Mouse (Mus musculus) intestine, embryonic 14.5 days (tissue): Measurements from ENCODE around the gene Cnga1. TPM values are rescaled to one million over a fixed set of nuclear protein-coding genes. Genes with fewer than 3 reads are reported as not detected.
A peak's percentile ranks its signal among the peaks of the same experiment; 100 is the strongest.
"Not testable (repeated sequence)": the region's sequence is repeated elsewhere in the genome, so short reads cannot be mapped to it uniquely, and the experiment has no call there.

Source experiments
- ATAC-seq: fragments of 200-750 bp; cut with Nextera tagmentation; replicated peaks from 2 replicates; pipeline ENCODE4 v1.8.0; 2017; ENCODE audit warnings: low read depth, moderate number of reproducible peaks, moderate TSS enrichment, moderate library complexity; ENCODE audit not compliant: low FRiP score, low TSS enrichment
- DNase-seq: peaks from one replicate; pipeline ENCODE4 v3.0.0-alpha.2; 2018; ENCODE audit warnings: low spot score
- H3K27ac ChIP-seq: fragments of 300-500 bp; sonication (generic); 2 replicates; pipeline ENCODE4 v1.5.1; 2014; ENCODE audit warnings: low read depth, mild to moderate bottlenecking, control low read depth
- H3K27me3 ChIP-seq: fragments of 300-500 bp; sonication (generic); replicated peaks from 2 replicates; pipeline ENCODE4 v1.6.1; 2014; ENCODE audit warnings: low read length, control low read depth; ENCODE audit not compliant: control insufficient read depth, insufficient read depth
- H3K36me3 ChIP-seq: fragments of 300-500 bp; sonication (generic); 2 replicates; pipeline ENCODE4 v1.6.1; 2014; ENCODE audit warnings: low read length, control low read depth; ENCODE audit not compliant: control insufficient read depth, insufficient read depth
- H3K4me1 ChIP-seq: fragments of 300-500 bp; sonication (generic); replicated peaks from 2 replicates; pipeline ENCODE4 v1.6.1; 2014; ENCODE audit warnings: low read length, control low read depth, mixed read lengths; ENCODE audit not compliant: control insufficient read depth, insufficient read depth
- H3K4me2 ChIP-seq: fragments of 300-500 bp; sonication (generic); 2 replicates; pipeline ENCODE4 v1.6.1; 2014; ENCODE audit warnings: low read length
- H3K4me3 ChIP-seq: fragments of 300-500 bp; sonication (generic); 2 replicates; pipeline ENCODE4 v1.5.1; 2014; ENCODE audit warnings: low read depth, low read length, control low read depth, mixed read lengths
- H3K9ac ChIP-seq: fragments of 300-500 bp; sonication (generic); 2 replicates; pipeline ENCODE4 v1.6.1; 2014; ENCODE audit warnings: mild to moderate bottlenecking, low read length
- H3K9me3 ChIP-seq: fragments of 300-500 bp; sonication (generic); 2 replicates; pipeline ENCODE4 v1.6.1; 2016; ENCODE audit warnings: low read length, control low read depth; ENCODE audit not compliant: control insufficient read depth
- WGBS: fragments of 180-500 bp; shearing (Covaris S2); extraction: QIAGEN DNeasy Blood & Tissue Kit; methylation state at CpG from one replicate; pipeline ENCODE4 v1.1.7; 2014; 5-methylcytosine and 5-hydroxymethylcytosine counted together
- polyA plus RNA-seq: library from polyadenylated mRNA; unstranded; fragments of >200 nt; fragmentation: Nextera tagmentation; extraction: Ambion mirVana; gene quantifications from 2 replicates; pipeline ENCODE4 v1.2.1, GENCODE M21; 2014

Cnga1 gene
- polyA plus RNA-seq, 1 experiment from 2014 or later = not detected

- Histone ChIP-seq H3K36me3 (no peaks in the 10 kb centered on the region), H3K9me3 (no peaks in the 10 kb centered on the region), H3K27me3 (no peaks in the 10 kb centered on the region), H3K4me2 (no peak overlapping the region), H3K27ac (no peak overlapping the region), H3K4me3 (no peak overlapping the region), H3K4me1 (no peaks in the 10 kb centered on the region), H3K9ac (no peak overlapping the region)
- DNase-seq (no peak), ATAC-seq (no peak)
- 86% methylated on average over 1 of the region's 1 CpGs for WGBS
Measured at GRCm38 (mm10) chr5:72621022-72621421, 23.1 kb downstream of the Cnga1 start.

GRCm38 (mm10) chr5:72617413-72617812 lies 26.7 kb downstream of the Cnga1 start:
- 84% methylated on average over 4 of the region's 4 CpGs for WGBS
- Histone ChIP-seq H3K4me1 (no peaks in the 10 kb centered on the region), H3K9ac (no peak overlapping the region), H3K4me2 (no peak overlapping the region), H3K4me3 (no peak overlapping the region), H3K27ac (no peak overlapping the region), H3K36me3 (no peaks in the 10 kb centered on the region), H3K27me3 (no peaks in the 10 kb centered on the region), H3K9me3 (no peaks in the 10 kb centered on the region)
- ATAC-seq (no peak), DNase-seq (no peak)

GRCm38 (mm10) chr5:72603138-72603537 lies 40.9 kb downstream of the Cnga1 start:
- Histone ChIP-seq H3K4me1 (no peaks in the 10 kb centered on the region), H3K9me3 (0 out of 2 replicates have a peak, but pooled peaks cover 3% of the 10 kb centered on the region), H3K9ac (no peak overlapping the region), H3K4me2 (no peak overlapping the region), H3K27me3 (no peaks in the 10 kb centered on the region), H3K27ac (no peak overlapping the region), H3K4me3 (no peak overlapping the region), H3K36me3 (no peaks in the 10 kb centered on the region)
- 80% methylated on average over 4 of the region's 4 CpGs for WGBS
- ATAC-seq (no peak), DNase-seq (no peak)

- Histone ChIP-seq H3K27me3 (no peaks in the 10 kb centered on the region), H3K4me2 (no peak overlapping the region), H3K4me1 (no peaks in the 10 kb centered on the region), H3K9me3 (0 out of 2 replicates have a peak, but pooled peaks cover 3% of the 10 kb centered on the region), H3K9ac (no peak overlapping the region), H3K4me3 (no peak overlapping the region), H3K36me3 (no peaks in the 10 kb centered on the region), H3K27ac (no peak overlapping the region)
- 17% methylated on average over 5 of the region's 5 CpGs for WGBS
- ATAC-seq (0 out of 2 replicates have a peak, but pooled peaks have one; percentile 40), DNase-seq (no peak)
Measured at GRCm38 (mm10) chr5:72601006-72601405, 43.1 kb downstream of the Cnga1 start.

- ATAC-seq (peak; percentile 50; the same call in 1 of the 2 replicates), DNase-seq (peak; percentile 53)
- Histone ChIP-seq H3K27me3 (peaks cover 18% of the 10 kb centered on the region), H3K9me3 (no peaks in the 10 kb centered on the region), H3K27ac (no peak within 1 kb of the TSS), H3K4me1 (no peaks in the 10 kb centered on the region), H3K4me2 (peak within 1 kb of the TSS; percentile 63), H3K9ac (no peak within 1 kb of the TSS), H3K4me3 (peak within 1 kb of the TSS; percentile 28), H3K36me3 (no peaks in the 10 kb centered on the region)
- 3% methylated on average over 38 of the region's 38 CpGs for WGBS
Measured at GRCm38 (mm10) chr5:72587192-72587681, 56.8 kb downstream of the Cnga1 start, which contains the start of gene Gm5868. TSS of gene Gm5868 (minus strand) at chr5:72587551.

- peaks cover 18% of the 10 kb centered on the region for H3K27me3 ChIP-seq
- not testable (repeated sequence) for H3K27ac ChIP-seq, H3K9me3 ChIP-seq, H3K36me3 ChIP-seq, H3K9ac ChIP-seq, H3K4me1 ChIP-seq
- H3K4me2 ChIP-seq = peak overlapping the region; percentile 63
- H3K4me3 ChIP-seq = peak overlapping the region; percentile 28
- ATAC-seq (peak; percentile 50; the same call in 1 of the 2 replicates), DNase-seq (peak; percentile 58)
- WGBS = 47% methylated on average over 25 of the region's 25 CpGs
Measured at GRCm38 (mm10) chr5:72586667-72587191, 57.3 kb downstream of the Cnga1 start.

GRCm38 (mm10) chr5:72586122-72586521 lies 58.0 kb downstream of the Cnga1 start:
- not testable (repeated sequence) for DNase-seq, H3K36me3 ChIP-seq, H3K9ac ChIP-seq, H3K9me3 ChIP-seq, H3K4me1 ChIP-seq, H3K4me2 ChIP-seq, H3K27ac ChIP-seq, H3K4me3 ChIP-seq
- H3K27me3 ChIP-seq = peaks cover 20% of the 10 kb centered on the region
- 43% methylated on average over 7 of the region's 7 CpGs for WGBS
- peak; percentile 70; the same call in 1 of the 2 replicates for ATAC-seq

GRCm38 (mm10) chr5:72580970-72581332 lies 63.1 kb downstream of the Cnga1 start, which contains the start of gene Zar1:
TSS of gene Zar1 (minus strand) at chr5:72581254.
- H3K9me3 ChIP-seq, ATAC-seq, H3K4me1 ChIP-seq, H3K36me3 ChIP-seq, H3K27ac ChIP-seq, DNase-seq: not testable (repeated sequence)
- peak within 1 kb of the TSS; percentile 25; the same call in 1 of the 2 replicates for H3K9ac ChIP-seq
- H3K27me3 ChIP-seq = peaks cover 14% of the 10 kb centered on the region
- H3K4me2 ChIP-seq = peak within 1 kb of the TSS; percentile 69
- peak within 1 kb of the TSS; percentile 40 for H3K4me3 ChIP-seq
- WGBS = 13% methylated on average over 17 of the region's 21 CpGs
